Mouse (Mus musculus) heart, postnatal 0 days (tissue): ENCODE measurements at regions not wholly inside any gene's neighbourhood (a gene's known extent, or its start where the extent isn't known, plus 50 kb on each side); places are given as distances from the start of the nearest gene placed in this dataset.
"Not testable (repeated sequence)": the region's sequence is repeated elsewhere in the genome, so short reads cannot be mapped to it uniquely, and the experiment has no call there.

Experiments
- CTCF ChIP-seq: IDR thresholded peaks from 2 replicates; pipeline ENCODE4 v1.5.1; 2016; ENCODE audit warnings: antibody characterized with exemption, control low read depth, low read depth
- EP300 ChIP-seq: IDR thresholded peaks from 2 replicates; pipeline ENCODE4 v1.6.1; 2016; ENCODE audit warnings: antibody characterized with exemption, low read depth

DNA sequence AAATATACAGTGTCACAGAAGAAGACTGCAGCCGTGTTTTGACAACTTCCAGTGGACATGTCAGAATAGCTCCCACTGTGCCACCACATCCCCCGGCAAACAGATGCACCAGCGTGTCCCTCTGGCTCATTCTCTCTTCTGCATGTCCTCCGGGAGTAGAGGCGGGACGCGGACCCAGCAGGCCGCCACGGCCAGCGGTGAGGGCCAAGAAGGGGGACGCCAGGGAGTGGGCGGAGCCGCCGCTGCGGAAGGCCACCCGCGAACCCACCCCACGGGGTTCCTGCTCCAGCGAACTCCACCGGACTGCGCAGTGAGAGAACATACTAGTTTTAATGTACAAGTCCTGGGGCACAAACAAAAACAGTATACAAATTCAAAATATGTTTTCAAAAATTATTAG, 838.7 kb upstream of the 4930412O13Rik start:
- TF ChIP-seq CTCF, EP300: not testable (repeated sequence)
